Mouse (Mus musculus): ENCODE results near the gene Upp2. TPM values are rescaled to one million over a fixed set of nuclear protein-coding genes. Genes with fewer than 3 reads are reported as not detected.

The Upp2 gene
- polyA plus RNA-seq, 1 experiment, result 3.5 TPM

DNA sequence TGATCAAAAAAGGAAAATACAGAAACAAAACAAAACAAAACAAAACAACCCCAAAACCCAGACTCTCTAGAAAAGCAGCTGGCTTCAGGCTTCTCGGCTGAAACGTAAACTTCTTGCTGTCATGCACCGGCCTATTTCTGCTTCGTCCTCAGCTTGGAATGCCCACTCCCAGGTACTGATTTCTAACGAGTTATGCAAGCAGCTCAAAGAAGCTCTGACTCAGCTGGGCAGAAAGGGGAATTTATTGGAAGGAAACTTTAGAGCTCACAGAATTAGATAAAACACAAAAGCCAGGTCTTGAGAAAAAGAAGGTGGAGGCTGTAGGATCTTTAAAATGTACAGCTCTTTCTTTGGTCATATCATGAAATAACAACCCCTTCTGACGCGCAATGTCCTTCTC is 62.3 kb downstream of the Upp2 start:
- no peak for TF ChIP-seq CTCF (IDR thresholded peaks at IDR 0.05; ENCODE audit: low read depth, low read length)
- TF ChIP-seq POLR2A (IDR thresholded peaks at IDR 0.05; ENCODE audit: borderline replicate concordance, low read depth, low read length), result no peak
- Histone ChIP-seq H3K27ac (ENCODE audit: insufficient read depth, low read depth, low read length) (no peak overlapping the region), H3K4me3 (ENCODE audit: insufficient read depth, low read length) (no peak overlapping the region), H3K4me1 (ENCODE audit: control insufficient read depth, insufficient read depth, low read length) (no peaks in the 10 kb centered on the region)

DNA sequence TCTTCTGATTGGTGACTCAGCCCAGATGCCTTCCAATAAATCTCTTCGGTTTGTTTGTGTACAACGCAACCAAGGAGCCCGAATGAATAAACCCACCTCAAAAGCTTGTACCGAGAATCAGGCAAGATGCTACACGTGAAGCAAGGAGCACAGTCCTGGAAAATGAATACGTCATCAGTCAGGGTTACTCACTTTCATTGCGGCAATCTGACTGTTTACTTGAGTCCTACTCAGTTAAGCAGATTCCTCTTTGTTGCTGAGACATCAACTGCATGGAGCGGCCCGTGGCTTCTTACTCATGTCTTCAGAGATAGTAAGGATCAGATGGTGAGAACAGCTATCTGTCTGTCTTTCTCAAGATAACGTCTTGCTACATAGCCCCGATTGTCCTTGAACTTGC is 66.7 kb downstream of the Upp2 start:
- Histone ChIP-seq H3K4me1 (ENCODE audit: control insufficient read depth, insufficient read depth, low read length) (no peaks in the 10 kb centered on the region), H3K27ac (ENCODE audit: insufficient read depth, low read depth, low read length) (no peak overlapping the region), H3K4me3 (ENCODE audit: insufficient read depth, low read length) (no peak overlapping the region)
- TF ChIP-seq POLR2A (IDR thresholded peaks at IDR 0.05; ENCODE audit: borderline replicate concordance, low read depth, low read length) (no peak), CTCF (IDR thresholded peaks at IDR 0.05; ENCODE audit: low read depth, low read length) (no peak)

DNA sequence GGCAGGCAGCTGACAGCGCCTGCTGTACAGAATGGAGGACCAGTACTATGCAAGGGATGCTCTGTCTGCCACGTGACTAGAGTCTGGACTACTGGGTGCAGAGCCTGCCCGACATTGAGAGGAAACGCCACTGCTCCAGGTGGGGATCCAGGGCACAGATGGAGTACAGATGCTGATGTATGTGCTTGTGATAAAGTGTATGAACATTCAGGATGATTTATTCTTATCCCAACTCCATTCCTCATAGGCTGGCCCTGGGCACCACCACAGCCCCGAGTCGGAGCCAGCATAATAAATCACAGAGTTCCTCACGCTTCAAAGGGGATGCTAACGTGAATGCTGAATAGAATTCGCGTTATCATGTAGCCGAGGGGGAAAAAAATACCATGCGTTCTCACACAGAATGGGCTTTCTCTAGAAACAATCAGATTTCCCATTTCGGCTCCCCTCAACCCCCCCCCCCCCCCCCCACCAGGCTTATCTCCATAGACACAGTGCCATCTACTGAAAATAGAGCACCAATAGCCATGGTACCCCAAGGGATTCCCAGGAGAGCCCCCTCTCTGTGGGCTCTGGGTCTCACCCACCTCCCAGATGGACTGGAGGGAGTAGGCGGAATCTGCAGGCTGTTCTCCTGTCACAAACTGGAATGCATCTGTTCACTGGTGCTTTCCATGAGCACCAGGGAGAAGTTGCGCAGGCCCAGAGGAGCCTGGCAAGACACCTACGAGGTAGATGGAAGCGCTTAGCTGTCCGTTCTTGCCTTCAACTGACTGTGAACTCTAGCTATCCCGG is 74.9 kb downstream of the Upp2 start:
- no peaks in the 10 kb centered on the region for H3K4me1 ChIP-seq (ENCODE audit: control insufficient read depth, insufficient read depth, low read length)
- TF ChIP-seq CTCF (IDR thresholded peaks at IDR 0.05; ENCODE audit: low read depth, low read length), result no peak
- no peak for TF ChIP-seq POLR2A (IDR thresholded peaks at IDR 0.05; ENCODE audit: borderline replicate concordance, low read depth, low read length)
- no peak overlapping the region for H3K27ac ChIP-seq (ENCODE audit: insufficient read depth, low read depth, low read length)
- no peak overlapping the region for H3K4me3 ChIP-seq (ENCODE audit: insufficient read depth, low read length)

DNA sequence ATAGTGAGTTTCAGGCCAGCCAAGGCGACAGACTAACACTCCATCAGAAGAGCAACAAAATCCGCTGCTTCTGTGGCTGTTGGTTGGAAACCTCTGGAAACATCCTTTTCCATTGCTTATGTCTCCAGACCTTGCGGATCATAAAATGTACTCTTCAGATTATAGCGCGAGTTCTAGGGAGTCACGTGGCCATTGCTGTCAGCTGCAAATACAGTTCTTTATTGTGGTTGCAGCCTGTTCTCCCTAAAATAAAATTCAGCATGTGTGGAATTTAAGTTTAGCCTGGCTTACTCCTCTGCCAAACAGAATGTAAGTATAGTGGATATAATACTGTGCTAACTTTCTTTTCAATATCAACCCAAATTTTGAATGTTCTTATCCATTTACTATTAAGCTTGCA is 78.6 kb downstream of the Upp2 start:
- TF ChIP-seq CTCF (IDR thresholded peaks at IDR 0.05; ENCODE audit: low read depth, low read length), result no peak
- TF ChIP-seq POLR2A (IDR thresholded peaks at IDR 0.05; ENCODE audit: borderline replicate concordance, low read depth, low read length), result no peak
- Histone ChIP-seq H3K27ac (ENCODE audit: insufficient read depth, low read depth, low read length) (no peak overlapping the region), H3K4me1 (ENCODE audit: control insufficient read depth, insufficient read depth, low read length) (no peaks in the 10 kb centered on the region), H3K4me3 (ENCODE audit: insufficient read depth, low read length) (no peak overlapping the region)

DNA sequence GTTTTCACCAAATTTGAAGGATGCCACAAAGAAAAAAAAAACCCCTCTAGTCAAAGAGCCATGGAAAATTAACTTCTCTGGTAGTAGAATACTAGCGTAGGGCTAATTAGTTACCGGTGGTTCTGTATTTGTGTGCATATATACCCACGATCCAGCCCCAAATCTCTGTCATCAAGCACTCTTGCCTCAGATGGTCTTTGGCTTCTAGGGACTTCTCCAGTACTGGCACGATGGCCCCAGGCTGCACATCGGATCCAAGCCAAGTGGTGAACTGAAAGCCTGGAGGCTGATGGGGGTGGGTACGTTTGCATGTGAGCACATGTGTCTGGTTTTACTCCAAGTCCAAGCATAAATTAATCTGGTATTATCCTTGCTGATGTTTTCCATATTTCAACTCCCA is 88.1 kb downstream of the Upp2 start:
- TF ChIP-seq POLR2A (IDR thresholded peaks at IDR 0.05; ENCODE audit: borderline replicate concordance, low read depth, low read length) (no peak), CTCF (IDR thresholded peaks at IDR 0.05; ENCODE audit: low read depth, low read length) (no peak)
- Histone ChIP-seq H3K4me1 (ENCODE audit: control insufficient read depth, insufficient read depth, low read length) (no peaks in the 10 kb centered on the region), H3K27ac (ENCODE audit: insufficient read depth, low read depth, low read length) (no peak overlapping the region), H3K4me3 (ENCODE audit: insufficient read depth, low read length) (no peak overlapping the region)

DNA sequence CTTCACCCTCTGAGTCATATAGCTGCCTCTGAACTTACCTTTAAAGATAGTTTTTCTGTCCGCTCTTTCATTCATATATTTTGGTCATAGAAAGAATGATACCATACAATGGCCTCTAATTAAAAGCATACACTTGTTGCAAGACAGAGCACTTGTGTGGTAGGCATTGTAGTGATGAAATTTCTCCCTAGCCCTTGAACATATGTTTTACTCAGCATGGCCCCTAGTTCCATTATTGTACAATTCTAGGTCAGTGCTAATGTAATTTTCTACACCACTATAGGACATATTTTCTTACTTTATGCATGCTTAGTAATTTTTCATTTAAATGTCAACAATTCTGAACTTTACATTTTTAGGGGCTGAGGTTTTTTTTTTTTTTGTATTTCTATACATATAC is 89.9 kb downstream of the Upp2 start:
- H3K4me1 ChIP-seq (ENCODE audit: control insufficient read depth, insufficient read depth, low read length), result no peaks in the 10 kb centered on the region
- TF ChIP-seq POLR2A (IDR thresholded peaks at IDR 0.05; ENCODE audit: borderline replicate concordance, low read depth, low read length), result no peak
- no peak for TF ChIP-seq CTCF (IDR thresholded peaks at IDR 0.05; ENCODE audit: low read depth, low read length)

DNA sequence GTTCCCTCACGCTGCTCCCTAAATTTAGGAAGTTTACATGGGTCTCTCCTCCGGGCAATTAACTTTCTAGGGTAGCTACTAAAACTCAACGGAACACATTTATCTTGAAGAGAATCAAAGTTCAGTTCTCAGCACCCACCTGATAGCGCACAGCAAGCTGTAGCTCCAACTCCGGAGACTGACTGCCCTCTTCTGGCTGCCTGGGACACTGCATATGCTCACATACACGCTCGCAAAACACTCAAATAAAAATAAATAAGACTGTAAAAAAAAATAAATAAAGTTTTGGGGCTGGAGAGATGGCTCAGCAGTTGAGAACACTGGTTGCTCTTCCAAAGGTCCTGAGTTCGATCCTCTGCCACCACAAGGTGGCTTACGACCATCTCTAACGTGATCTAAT is 90.8 kb downstream of the Upp2 start:
- Histone ChIP-seq H3K4me1 (ENCODE audit: control insufficient read depth, insufficient read depth, low read length) (no peaks in the 10 kb centered on the region), H3K27ac (ENCODE audit: insufficient read depth, low read depth, low read length) (no peak overlapping the region), H3K4me3 (ENCODE audit: insufficient read depth, low read length) (no peak overlapping the region)
- TF ChIP-seq CTCF (IDR thresholded peaks at IDR 0.05; ENCODE audit: low read depth, low read length) (no peak), POLR2A (IDR thresholded peaks at IDR 0.05; ENCODE audit: borderline replicate concordance, low read depth, low read length) (no peak)

More for the DNA sequence above, 89.9 kb downstream of the Upp2 start:
- H3K27ac ChIP-seq (ENCODE audit: insufficient read depth, low read depth, low read length), result no peak overlapping the region
- H3K4me3 ChIP-seq (ENCODE audit: insufficient read depth, low read length), result no peak overlapping the region

DNA sequence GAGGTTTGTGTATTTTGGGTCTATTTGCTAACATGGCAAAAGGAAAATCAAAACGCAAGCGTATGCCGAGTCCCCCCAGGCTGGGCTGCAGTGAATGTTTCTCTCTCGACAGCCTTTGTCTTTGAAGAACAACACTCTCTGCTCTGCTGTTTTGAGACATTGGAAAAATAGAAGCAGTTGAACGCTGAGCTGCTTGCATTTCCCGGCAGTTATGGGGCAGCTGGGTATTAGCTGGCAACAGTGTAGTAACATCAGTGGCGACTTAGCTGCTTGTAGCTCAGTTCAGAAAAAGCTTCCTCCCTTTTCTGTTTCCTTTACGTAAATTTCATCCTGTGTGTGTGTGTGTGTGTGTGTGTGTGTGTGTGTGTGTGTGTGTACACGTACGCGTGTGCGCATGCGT is 93.5 kb downstream of the Upp2 start:
- Histone ChIP-seq H3K4me1 (ENCODE audit: control insufficient read depth, insufficient read depth, low read length) (no peaks in the 10 kb centered on the region), H3K27ac (ENCODE audit: insufficient read depth, low read depth, low read length) (no peak overlapping the region), H3K4me3 (ENCODE audit: insufficient read depth, low read length) (no peak overlapping the region)
- no peak for TF ChIP-seq CTCF (IDR thresholded peaks at IDR 0.05; ENCODE audit: low read depth, low read length)
- TF ChIP-seq POLR2A (IDR thresholded peaks at IDR 0.05; ENCODE audit: borderline replicate concordance, low read depth, low read length), result no peak

DNA sequence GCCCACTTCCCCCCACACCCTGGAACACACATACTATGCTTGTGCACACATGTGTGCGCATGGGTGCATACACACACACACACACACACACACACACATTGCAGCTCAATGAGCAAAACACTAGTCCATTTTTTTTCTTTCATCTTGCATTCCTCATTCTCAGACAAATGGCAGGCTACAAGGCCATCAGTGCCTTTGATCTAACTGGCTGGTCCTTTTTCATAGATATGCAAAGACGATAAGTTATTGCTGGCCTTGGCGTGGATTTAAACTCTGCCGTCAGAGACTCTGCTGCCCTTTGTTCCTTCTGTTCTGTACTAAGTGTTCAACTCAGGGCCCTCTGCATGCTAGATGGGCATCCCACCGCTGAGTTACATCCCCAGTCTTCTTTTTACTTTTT is 94.0 kb downstream of the Upp2 start:
- TF ChIP-seq CTCF (IDR thresholded peaks at IDR 0.05; ENCODE audit: low read depth, low read length) (no peak), POLR2A (IDR thresholded peaks at IDR 0.05; ENCODE audit: borderline replicate concordance, low read depth, low read length) (no peak)
- no peak overlapping the region for H3K4me3 ChIP-seq (ENCODE audit: insufficient read depth, low read length)
- H3K4me1 ChIP-seq (ENCODE audit: control insufficient read depth, insufficient read depth, low read length), result no peaks in the 10 kb centered on the region
- H3K27ac ChIP-seq (ENCODE audit: insufficient read depth, low read depth, low read length), result no peak overlapping the region

DNA sequence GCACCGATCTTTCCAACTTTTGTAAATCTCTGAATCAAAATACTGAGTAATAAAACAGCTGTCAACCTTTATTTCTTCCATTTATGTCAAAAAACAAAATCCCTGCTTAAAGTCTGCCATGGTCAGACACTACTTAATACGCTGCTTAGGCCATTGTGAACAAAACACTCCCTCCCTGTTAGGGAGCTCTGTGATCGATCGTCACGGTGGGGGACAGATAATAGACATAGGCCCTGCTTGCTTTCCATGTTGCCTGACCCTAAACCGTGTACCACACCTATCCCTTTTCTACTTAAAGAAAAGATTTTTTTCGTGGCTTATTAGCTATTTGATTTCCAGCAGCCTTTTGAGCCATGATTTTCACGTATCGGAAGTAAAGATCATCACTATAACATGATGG is 95.6 kb downstream of the Upp2 start:
- TF ChIP-seq POLR2A (IDR thresholded peaks at IDR 0.05; ENCODE audit: borderline replicate concordance, low read depth, low read length), result no peak
- no peak for TF ChIP-seq CTCF (IDR thresholded peaks at IDR 0.05; ENCODE audit: low read depth, low read length)
- H3K4me1 ChIP-seq (ENCODE audit: control insufficient read depth, insufficient read depth, low read length), result no peaks in the 10 kb centered on the region
- no peak overlapping the region for H3K4me3 ChIP-seq (ENCODE audit: insufficient read depth, low read length)
- no peak overlapping the region for H3K27ac ChIP-seq (ENCODE audit: insufficient read depth, low read depth, low read length)

All from bone marrow macrophage, adult 2 months (primary cell).